Mouse (Mus musculus) heart, postnatal 0 days (tissue): ENCODE data around the gene Tbc1d5. TPM values are rescaled to one million over a fixed set of nuclear protein-coding genes. Genes with fewer than 3 reads are reported as not detected.

Source experiments
- ATAC-seq: fragments of 200-750 bp; cut with Nextera tagmentation; 2 replicates; pipeline ENCODE4 v1.8.0; 2017; ENCODE audit warnings: low read depth, moderate number of reproducible peaks, moderate library complexity; ENCODE audit not compliant: insufficient read depth
- DNase-seq: peaks from one replicate; pipeline ENCODE4 v3.0.0-alpha.2; 2016; ENCODE audit warnings: low spot score
- H3K27ac ChIP-seq: fragments of 300-500 bp; sonication (generic); 2 replicates; pipeline ENCODE4 v1.5.1; 2014; ENCODE audit warnings: low read depth, mild to moderate bottlenecking
- H3K27me3 ChIP-seq: fragments of 300-500 bp; sonication (generic); 2 replicates; pipeline ENCODE4 v1.6.1; 2014; ENCODE audit warnings: low read length, mixed read lengths; ENCODE audit not compliant: control insufficient read depth, insufficient read depth
- H3K36me3 ChIP-seq: fragments of 300-500 bp; sonication (generic); replicated peaks from 2 replicates; pipeline ENCODE4 v1.6.1; 2014; ENCODE audit warnings: low read length, mixed read lengths; ENCODE audit not compliant: control insufficient read depth, insufficient read depth
- H3K4me1 ChIP-seq: fragments of 300-500 bp; sonication (generic); 2 replicates; pipeline ENCODE4 v1.6.1; 2014; ENCODE audit warnings: antibody characterized with exemption; ENCODE audit not compliant: control insufficient read depth, insufficient read depth
- H3K4me2 ChIP-seq: fragments of 300-500 bp; sonication (generic); 2 replicates; pipeline ENCODE4 v1.6.1; 2014; ENCODE audit warnings: low read depth, mild to moderate bottlenecking, low read length, moderate library complexity
- H3K4me3 ChIP-seq: fragments of 300-500 bp; sonication (generic); 2 replicates; pipeline ENCODE4 v1.5.1; 2014; ENCODE audit warnings: low read depth, low read length
- H3K9ac ChIP-seq: fragments of 300-500 bp; sonication (generic); replicated peaks from 2 replicates; pipeline ENCODE4 v1.6.1; 2014; ENCODE audit warnings: low read depth, low read length, mixed read lengths
- H3K9me3 ChIP-seq: fragments of 300-500 bp; sonication (generic); replicated peaks from 2 replicates; pipeline ENCODE4 v1.6.1; 2016; ENCODE audit warnings: low read length; ENCODE audit not compliant: control insufficient read depth
- CTCF ChIP-seq: IDR thresholded peaks from 2 replicates; pipeline ENCODE4 v1.5.1; 2016; ENCODE audit warnings: antibody characterized with exemption, control low read depth, low read depth
- EP300 ChIP-seq: IDR thresholded peaks from 2 replicates; pipeline ENCODE4 v1.6.1; 2016; ENCODE audit warnings: antibody characterized with exemption, low read depth
- WGBS: fragments of 180-500 bp; shearing (Covaris S2); extraction: QIAGEN DNeasy Blood & Tissue Kit; methylation state at CpG from one replicate; pipeline ENCODE4 v1.1.7; 2014; 5-methylcytosine and 5-hydroxymethylcytosine counted together
- polyA plus RNA-seq: library from polyadenylated mRNA; unstranded; fragments of >200 nt; fragmentation: Nextera tagmentation; extraction: Ambion mirVana; gene quantifications from 2 replicates; pipeline ENCODE4 v1.2.1, GENCODE M21; 2015
- total RNA-seq: library from RNA; depleted of rRNA; stranded (reverse); fragments of >200 nt; gene quantifications from 2 replicates; pipeline ENCODE4 v1.2.3, GENCODE M21; 2014; ENCODE audit warnings: low replicate concordance

The Tbc1d5 gene
- total and polyA plus RNA-seq, 2 experiments from 2014 or later, result 4.9 to 40.9 TPM

- TF ChIP-seq EP300 (no peak), CTCF (no peak)
- H3K27me3 ChIP-seq, result no peaks in the 10 kb centered on the region
- no peak for DNase-seq
- H3K4me2 ChIP-seq, result no peak overlapping the region
- H3K9ac ChIP-seq, result no peak overlapping the region
- H3K9me3 ChIP-seq, result peaks cover 5% of the 10 kb centered on the region; the same call in 1 of the 2 replicates
- no peaks in the 10 kb centered on the region for H3K36me3 ChIP-seq
- no peaks in the 10 kb centered on the region for H3K4me1 ChIP-seq
- no peak overlapping the region for H3K4me3 ChIP-seq
- no peak for ATAC-seq
- H3K27ac ChIP-seq, result no peak overlapping the region
Observed at GRCm38 (mm10) chr17:51003179-51003578, 176.0 kb downstream of the Tbc1d5 start.

- Histone ChIP-seq H3K4me1 (no peaks in the 10 kb centered on the region), H3K4me2 (no peak overlapping the region), H3K27ac (no peak overlapping the region), H3K36me3 (no peaks in the 10 kb centered on the region), H3K4me3 (no peak overlapping the region), H3K27me3 (no peaks in the 10 kb centered on the region), H3K9me3 (no peaks in the 10 kb centered on the region), H3K9ac (no peak overlapping the region)
- WGBS, result 43% methylated on average over 1 of the region's 1 CpGs
- TF ChIP-seq EP300 (no peak), CTCF (no peak)
- ATAC-seq (no peak), DNase-seq (no peak)
Observed at GRCm38 (mm10) chr17:50998216-50998615, 180.9 kb downstream of the Tbc1d5 start.

- TF ChIP-seq EP300 (no peak), CTCF (no peak)
Observed at GRCm38 (mm10) chr17:50993294-50993993, 185.7 kb downstream of the Tbc1d5 start.

GRCm38 (mm10) chr17:50990770-50991405 lies 188.3 kb downstream of the Tbc1d5 start:
- 93% methylated on average over 2 of the region's 2 CpGs for WGBS
- Histone ChIP-seq H3K4me2 (no peak overlapping the region), H3K4me3 (no peak overlapping the region), H3K27ac (no peak overlapping the region), H3K4me1 (no peaks in the 10 kb centered on the region), H3K27me3 (no peaks in the 10 kb centered on the region), H3K9me3 (no peaks in the 10 kb centered on the region), H3K9ac (no peak overlapping the region), H3K36me3 (no peaks in the 10 kb centered on the region)
- ATAC-seq (no peak), DNase-seq (no peak)
- TF ChIP-seq CTCF, result no peak
- no peak for TF ChIP-seq EP300

More at GRCm38 (mm10) chr17:50993294-50993993, 185.7 kb downstream of the Tbc1d5 start:
- no peak overlapping the region for H3K27ac ChIP-seq
- no peak overlapping the region for H3K9ac ChIP-seq
- H3K4me3 ChIP-seq, result no peak overlapping the region
- ATAC-seq (peak; percentile 62; the same call in 1 of the 2 replicates), DNase-seq (peak; percentile 15)
- H3K27me3 ChIP-seq, result no peaks in the 10 kb centered on the region
- H3K9me3 ChIP-seq, result no peaks in the 10 kb centered on the region
- H3K4me1 ChIP-seq, result no peaks in the 10 kb centered on the region
- WGBS, result 81% methylated on average over 3 of the region's 3 CpGs
- no peaks in the 10 kb centered on the region for H3K36me3 ChIP-seq
- no peak overlapping the region for H3K4me2 ChIP-seq

GRCm38 (mm10) chr17:50987935-50988334 lies 191.2 kb downstream of the Tbc1d5 start:
- no peak overlapping the region for H3K9ac ChIP-seq
- DNase-seq, result peak; percentile 25
- no peak overlapping the region for H3K27ac ChIP-seq
- no peaks in the 10 kb centered on the region for H3K36me3 ChIP-seq
- H3K4me3 ChIP-seq, result no peak overlapping the region
- no peak for ATAC-seq
- H3K4me2 ChIP-seq, result no peak overlapping the region
- no peaks in the 10 kb centered on the region for H3K27me3 ChIP-seq
- WGBS, result 58% methylated on average over 3 of the region's 3 CpGs
- TF ChIP-seq CTCF (peak; percentile 31), EP300 (no peak)
- H3K9me3 ChIP-seq, result no peaks in the 10 kb centered on the region
- H3K4me1 ChIP-seq, result no peaks in the 10 kb centered on the region
